Mouse (Mus musculus): ENCODE data around the gene E030018B13Rik. TPM values are rescaled to one million over a fixed set of nuclear protein-coding genes. Genes with fewer than 3 reads are reported as not detected.

Gene E030018B13Rik
- total and polyA plus RNA-seq, 3 experiments = 0.07 TPM; not detected in 2

- peak overlapping the region; percentile 30 to 55 for H3K4me3 ChIP-seq (ENCODE audit: control insufficient read depth in 1 of 2, insufficient read depth in 1 of 2, low read depth in 2 of 2, low read length in 2 of 2)
- DNase-seq (ENCODE audit: low read depth, low spot score) = peak; percentile 88
- no peaks in the 10 kb centered on the region for H3K27me3 ChIP-seq (ENCODE audit: control insufficient read depth in 1 of 2, insufficient read depth in 2 of 2, low read length in 2 of 2)
- peaks cover 13% of the 10 kb centered on the region in 2 experiments for H3K4me1 ChIP-seq (ENCODE audit: control insufficient read depth in 1 of 2, insufficient read depth in 2 of 2, low read length in 2 of 2)
- H3K27ac ChIP-seq (ENCODE audit: control insufficient read depth, low read depth, low read length) = peak overlapping the region; percentile 81
- H3K9ac ChIP-seq (ENCODE audit: control insufficient read depth, low read depth, low read length, poor library complexity, severe bottlenecking) = peak overlapping the region; percentile 36
- peak; percentile 85 for TF ChIP-seq NELFE (IDR thresholded peaks at IDR 0.05; ENCODE audit: low read depth, low read length)
- peak; percentile 78; the same call in 1 of the 2 replicates for TF ChIP-seq TBP (IDR thresholded peaks at IDR 0.05; ENCODE audit: low read depth, low read length)
- TF ChIP-seq BHLHE40 (IDR thresholded peaks at IDR 0.05; ENCODE audit: borderline replicate concordance, low read depth, low read length) = no peak
- TF ChIP-seq ZC3H11A (IDR thresholded peaks at IDR 0.05; ENCODE audit: low read depth, low read length) = no peak
- peak; percentile 54; the same call in 1 of the 2 replicates for TF ChIP-seq GATA1 (IDR thresholded peaks at IDR 0.05; ENCODE audit: low read depth, low read length)
- no peak for TF ChIP-seq MAZ (IDR thresholded peaks at IDR 0.05; ENCODE audit: low read depth, low read length)
- TF ChIP-seq EP300 (IDR thresholded peaks at IDR 0.05; ENCODE audit: low read depth in 1 of 2, low read length in 2 of 2) = peak in 1 of 2 experiments; percentile 55; a peak in 3 of 4 replicates
- TF ChIP-seq TCF12 (IDR thresholded peaks at IDR 0.05; ENCODE audit: low read depth, low read length) = peak; percentile 67
- TF ChIP-seq UBTF (IDR thresholded peaks at IDR 0.05; ENCODE audit: borderline replicate concordance, insufficient read depth, low read depth, low read length) = no peak
- TF ChIP-seq MAX (IDR thresholded peaks at IDR 0.05; ENCODE audit: low read length) = no peak
- TF ChIP-seq GABPA (IDR thresholded peaks at IDR 0.05; ENCODE audit: low read depth, low read length) = no peak
- 0 out of 2 replicates have a peak, but pooled peaks have one; percentile 28 for TF ChIP-seq ELF1 (IDR thresholded peaks at IDR 0.05; ENCODE audit: low read depth, low read length)
- peak; percentile 76 for TF ChIP-seq ZMIZ1 (IDR thresholded peaks at IDR 0.05; ENCODE audit: low read depth, low read length)
- TF ChIP-seq POLR2A (IDR thresholded peaks at IDR 0.05; ENCODE audit: control insufficient read depth in 1 of 2, insufficient read depth in 1 of 2, low read depth in 1 of 2, low read length in 2 of 2, poor library complexity in 1 of 2) = peak in 1 of 2 experiments; percentile 87; a peak in 2 of 4 replicates
- TF ChIP-seq SIN3A (IDR thresholded peaks at IDR 0.05; ENCODE audit: low read length) = peak; percentile 53; the same call in 1 of the 2 replicates
- no peak for TF ChIP-seq E2F4 (IDR thresholded peaks at IDR 0.05; ENCODE audit: borderline replicate concordance, low read depth, low read length)
- TF ChIP-seq SMC3 (IDR thresholded peaks at IDR 0.05; ENCODE audit: low read depth, low read length) = no peak
- 0 out of 2 replicates have a peak, but pooled peaks have one; percentile 30 for TF ChIP-seq HCFC1 (IDR thresholded peaks at IDR 0.05; ENCODE audit: low read depth, low read length)
- TF ChIP-seq MXI1 (IDR thresholded peaks at IDR 0.05; ENCODE audit: low read depth, low read length) = no peak; the same call in 1 of the 2 replicates
- TF ChIP-seq CHD1 (IDR thresholded peaks at IDR 0.05; ENCODE audit: low read depth, low read length) = no peak
- TF ChIP-seq ETS1 (IDR thresholded peaks at IDR 0.05; ENCODE audit: low read depth, low read length) = 0 out of 2 replicates have a peak, but pooled peaks have one; percentile 18
- TF ChIP-seq MAFK (IDR thresholded peaks at IDR 0.05; ENCODE audit: borderline replicate concordance, low read depth, low read length) = no peak
- TF ChIP-seq RAD21 (IDR thresholded peaks at IDR 0.05; ENCODE audit: low read depth, low read length) = no peak
- no peak for TF ChIP-seq JUND (IDR thresholded peaks at IDR 0.05; ENCODE audit: low read depth, low read length)
- no peak for TF ChIP-seq MYB (IDR thresholded peaks at IDR 0.05; ENCODE audit: low read depth, low read length)
- no peak for TF ChIP-seq MYC (IDR thresholded peaks at IDR 0.05; ENCODE audit: low read depth, low read length)
- TF ChIP-seq ZNF384 (IDR thresholded peaks at IDR 0.05; ENCODE audit: low read depth, low read length) = no peak
- peak; percentile 58; the same call in 1 of the 2 replicates for TF ChIP-seq RCOR1 (IDR thresholded peaks at IDR 0.05; ENCODE audit: low read depth, low read length)
- TF ChIP-seq MEF2A (IDR thresholded peaks at IDR 0.05; ENCODE audit: extremely low read depth, insufficient replicate concordance, low read depth, low read length, poor library complexity, severe bottlenecking) = no peak
- TF ChIP-seq ZKSCAN1 (IDR thresholded peaks at IDR 0.05; ENCODE audit: low read depth, low read length) = no peak
- TF ChIP-seq CHD2 (IDR thresholded peaks at IDR 0.05; ENCODE audit: low read length) = no peak
- TF ChIP-seq POLR2AphosphoS2 (IDR thresholded peaks at IDR 0.05; ENCODE audit: low read length) = no peak
- no peak for TF ChIP-seq USF2 (IDR thresholded peaks at IDR 0.05; ENCODE audit: borderline replicate concordance in 1 of 2, insufficient read depth in 1 of 2, low read depth in 1 of 2, low read length in 2 of 2)
- TF ChIP-seq NRF1 (IDR thresholded peaks at IDR 0.05; ENCODE audit: insufficient read depth, low read depth, low read length, poor library complexity, severe bottlenecking) = peak; percentile 69
- no peak for TF ChIP-seq CTCF (IDR thresholded peaks at IDR 0.05 in 2 of 3, conservative IDR thresholded peaks at IDR 0.05 in 1 of 3; ENCODE audit: control insufficient read depth in 1 of 3, insufficient read depth in 1 of 3, low read depth in 2 of 3, low read length in 3 of 3, poor library complexity in 1 of 3, severe bottlenecking in 1 of 3)
- TF ChIP-seq USF1 (IDR thresholded peaks at IDR 0.05; ENCODE audit: low read depth, low read length) = no peak
- peak; percentile 77 for TF ChIP-seq TAL1 (IDR thresholded peaks at IDR 0.05; ENCODE audit: low read length)
- no peaks in the 10 kb centered on the region for H3K9me3 ChIP-seq (replicated peaks; ENCODE audit: insufficient read depth, low read length)
- H3K79me2 ChIP-seq (ENCODE audit: control insufficient read depth, insufficient read depth, low read length, poor library complexity) = peaks cover 23% of the 10 kb centered on the region
- peaks cover 0 to 15% of the 10 kb centered on the region in 2 experiments; a peak in 2 of 4 replicates for H3K36me3 ChIP-seq (ENCODE audit: control insufficient read depth in 1 of 2, insufficient read depth in 2 of 2, low read length in 2 of 2)
Observed at GRCm38 (mm10) chr7:63941501-63941900, 24.8 kb downstream of the E030018B13Rik start.

All from MEL (cell line).